Mouse (Mus musculus): ENCODE measurements at regions not wholly inside any gene's neighbourhood (a gene's known extent, or its start where the extent isn't known, plus 50 kb on each side); places are given as distances from the start of the nearest gene placed in this dataset.

DNA sequence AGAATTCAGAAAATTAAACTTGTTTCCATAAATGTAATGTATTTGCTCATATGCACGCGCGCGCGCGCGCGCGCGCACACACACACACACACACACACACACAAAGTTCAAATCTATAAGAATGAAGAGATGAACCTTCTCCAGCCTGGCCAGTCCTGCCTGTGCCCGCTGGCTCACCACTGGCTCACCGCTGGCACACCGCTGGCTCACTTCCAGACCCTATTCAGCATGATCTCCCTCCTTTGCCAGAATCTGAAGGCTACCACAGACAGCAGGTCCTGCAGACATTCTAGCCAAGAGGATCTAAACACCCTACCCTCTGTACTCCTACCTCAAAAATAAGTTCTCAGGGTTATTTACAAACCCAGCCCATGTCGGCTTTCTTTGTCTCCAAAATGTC, 69.3 kb upstream of the Hnrnpk start:
- ATAC-seq (ENCODE audit: insufficient number of reproducible peaks, insufficient read depth, low FRiP score, low TSS enrichment, low read depth), result no peak
- no peaks in the 10 kb centered on the region for H3K36me3 ChIP-seq
- 79% methylated on average over 14 of the region's 14 CpGs for WGBS

DNA sequence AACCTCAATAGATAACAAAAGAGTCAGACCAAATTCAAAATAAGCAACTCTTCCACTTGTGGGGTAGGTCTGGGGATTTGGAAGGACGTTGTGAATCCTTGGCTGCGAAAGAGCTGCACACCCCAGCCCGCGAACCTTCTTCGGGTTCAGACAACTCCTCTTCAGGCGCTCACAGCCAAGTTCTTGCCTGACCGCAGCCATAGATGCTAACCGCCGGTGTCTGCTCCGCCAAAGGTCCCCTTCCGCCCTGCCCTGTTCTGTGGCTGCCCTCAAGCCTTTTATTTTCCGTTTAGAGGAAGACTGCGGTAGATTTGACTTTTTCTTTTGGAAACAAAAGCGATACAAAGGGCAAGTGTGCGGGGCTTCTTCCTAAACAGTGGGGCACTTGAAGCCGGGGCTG, 68.6 kb upstream of the Hnrnpk start:
- Histone ChIP-seq H3K27ac (no peak overlapping the region), H3K9me3 (no peaks in the 10 kb centered on the region), H3K4me2 (peak overlapping the region; percentile 43), H3K27me3 (peaks cover 39% of the 10 kb centered on the region), H3K36me3 (no peaks in the 10 kb centered on the region), H3K4me1 (replicated peaks) (peaks cover 8% of the 10 kb centered on the region), H3K4me3 (replicated peaks) (peak overlapping the region; percentile 16; the same call in 1 of the 2 replicates), H3K9ac (replicated peaks) (no peak overlapping the region)
- 9% methylated on average over 16 of the region's 16 CpGs for WGBS
- ATAC-seq (ENCODE audit: insufficient number of reproducible peaks, insufficient read depth, low FRiP score, low TSS enrichment, low read depth), result no peak

More for the DNA sequence above, 69.3 kb upstream of the Hnrnpk start:
- peaks cover 8% of the 10 kb centered on the region for H3K4me1 ChIP-seq (replicated peaks)
- H3K27ac ChIP-seq, result no peak overlapping the region
- H3K27me3 ChIP-seq, result peaks cover 39% of the 10 kb centered on the region
- H3K9ac ChIP-seq (replicated peaks), result no peak overlapping the region
- H3K4me2 ChIP-seq, result no peak overlapping the region
- H3K9me3 ChIP-seq, result no peaks in the 10 kb centered on the region
- H3K4me3 ChIP-seq (replicated peaks), result no peak overlapping the region

DNA sequence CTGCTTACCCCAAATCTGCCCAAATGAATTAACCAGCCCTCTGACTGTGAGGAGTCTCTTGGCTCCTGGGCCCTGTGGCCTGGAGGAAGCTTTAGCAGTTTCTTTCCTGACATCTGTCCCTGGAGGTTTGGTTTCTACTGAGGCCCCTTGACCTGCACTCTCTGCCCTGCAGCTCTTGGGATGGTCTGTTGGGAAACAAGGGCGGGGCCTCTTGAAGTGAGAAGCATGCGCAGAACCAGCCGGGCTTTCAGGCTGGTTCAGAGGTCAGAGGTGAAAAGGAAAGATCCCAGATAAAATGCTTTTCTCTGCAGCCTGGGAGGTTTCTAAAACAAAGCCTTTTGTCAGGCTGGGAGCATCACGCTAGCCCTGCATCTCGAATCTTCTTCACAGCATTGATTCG, 66.6 kb upstream of the Hnrnpk start:
- ATAC-seq (ENCODE audit: insufficient number of reproducible peaks, insufficient read depth, low FRiP score, low TSS enrichment, low read depth), result no peak
- Histone ChIP-seq H3K27me3 (peaks cover 39% of the 10 kb centered on the region), H3K4me3 (replicated peaks) (no peak overlapping the region), H3K36me3 (no peaks in the 10 kb centered on the region), H3K9me3 (no peaks in the 10 kb centered on the region), H3K27ac (no peak overlapping the region), H3K9ac (replicated peaks) (no peak overlapping the region), H3K4me1 (replicated peaks) (peaks cover 8% of the 10 kb centered on the region), H3K4me2 (0 out of 2 replicates have a peak overlapping the region, but pooled peaks have one; percentile 1)
- WGBS, result 25% methylated on average over 6 of the region's 6 CpGs

DNA sequence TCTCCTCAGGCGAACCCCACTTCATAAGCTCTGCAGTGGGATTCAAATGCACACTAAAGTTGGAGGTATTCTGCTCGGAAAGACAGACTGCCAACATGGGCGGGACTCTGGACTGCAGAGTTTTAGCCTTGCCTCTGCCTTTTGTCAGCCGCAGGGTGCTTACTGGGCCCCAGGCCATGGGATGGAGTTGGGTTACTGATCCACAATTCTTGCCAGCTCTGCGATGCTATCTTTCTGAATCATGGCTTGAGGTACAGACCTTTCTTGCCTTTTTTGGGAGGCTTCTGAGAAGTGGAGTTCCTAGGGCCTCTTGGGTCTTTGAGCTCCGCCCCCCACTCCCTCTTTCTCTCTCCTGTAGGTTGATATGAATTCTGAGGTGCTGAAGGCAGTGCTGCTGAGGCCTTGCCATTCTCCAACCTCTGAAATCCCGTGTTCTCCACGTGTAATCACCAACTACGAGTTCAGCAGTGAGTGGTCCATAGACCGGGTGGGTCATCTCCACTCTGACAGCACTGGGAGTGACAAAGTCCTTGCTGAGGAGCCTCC, 64.0 kb upstream of the Hnrnpk start:
- ATAC-seq (ENCODE audit: insufficient number of reproducible peaks, insufficient read depth, low FRiP score, low TSS enrichment, low read depth), result no peak
- H3K27me3 ChIP-seq, result peaks cover 26% of the 10 kb centered on the region
- H3K27ac ChIP-seq, result no peak overlapping the region
- H3K4me1 ChIP-seq (replicated peaks), result peaks cover 8% of the 10 kb centered on the region
- H3K36me3 ChIP-seq, result no peaks in the 10 kb centered on the region
- H3K4me2 ChIP-seq, result no peak overlapping the region
- H3K4me3 ChIP-seq (replicated peaks), result no peak overlapping the region
- no peak overlapping the region for H3K9ac ChIP-seq (replicated peaks)
- no peaks in the 10 kb centered on the region for H3K9me3 ChIP-seq
- WGBS, result 84% methylated on average over 10 of the region's 10 CpGs

DNA sequence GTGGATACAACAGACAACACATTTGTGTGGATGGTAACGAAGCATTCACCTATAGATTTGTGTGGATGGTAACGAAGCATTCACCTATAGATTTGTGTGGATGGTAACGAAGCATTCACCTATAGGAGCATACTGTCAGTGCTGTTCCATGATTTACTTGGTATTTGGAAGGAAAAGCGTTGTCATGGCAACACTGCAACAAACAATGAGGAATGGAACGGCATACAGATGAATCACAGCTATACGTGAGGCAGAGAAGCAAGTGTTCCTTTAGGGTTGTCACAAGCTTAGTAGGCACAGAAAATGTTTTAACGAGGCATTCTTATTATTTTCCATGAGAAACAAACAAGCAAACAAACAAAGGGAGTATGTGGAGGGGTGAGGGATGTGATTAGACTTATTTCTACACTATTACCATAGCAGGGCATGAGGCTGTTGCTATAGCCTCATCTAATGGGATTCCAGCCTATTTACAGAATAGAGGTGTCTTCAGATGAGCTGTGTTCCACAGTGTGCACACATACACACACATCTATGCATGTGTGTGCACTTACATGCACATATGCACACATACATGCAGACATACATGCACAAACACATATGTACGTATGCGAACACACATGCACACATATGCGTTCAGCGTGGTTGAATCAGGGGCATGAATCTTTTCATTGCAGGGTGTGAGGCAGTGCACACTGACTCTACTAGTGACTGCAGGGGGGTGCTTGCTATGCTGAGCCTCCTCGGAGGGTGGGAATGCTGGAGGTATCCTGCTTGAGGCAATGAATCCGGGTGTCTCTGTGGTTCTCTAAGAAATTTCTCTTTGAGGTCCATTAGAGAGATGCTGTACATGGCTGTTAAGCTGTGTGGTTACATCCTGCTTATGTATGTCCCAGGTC, 62.3 kb upstream of the Hnrnpk start:
- no peaks in the 10 kb centered on the region for H3K9me3 ChIP-seq
- peaks cover 9% of the 10 kb centered on the region for H3K27me3 ChIP-seq
- H3K4me3 ChIP-seq (replicated peaks), result no peak overlapping the region
- H3K9ac ChIP-seq (replicated peaks), result no peak overlapping the region
- peaks cover 5% of the 10 kb centered on the region for H3K4me1 ChIP-seq (replicated peaks)
- no peak overlapping the region for H3K27ac ChIP-seq
- H3K36me3 ChIP-seq, result no peaks in the 10 kb centered on the region
- H3K4me2 ChIP-seq, result no peak overlapping the region
- 83% methylated on average over 13 of the region's 13 CpGs for WGBS
- no peak for ATAC-seq (ENCODE audit: insufficient number of reproducible peaks, insufficient read depth, low FRiP score, low TSS enrichment, low read depth)

Data from limb, embryonic 12.5 days (tissue).